Mouse (Mus musculus): ENCODE data around the gene Slain1. TPM values are rescaled to one million over a fixed set of nuclear protein-coding genes. Genes with fewer than 3 reads are reported as not detected.
A peak's percentile ranks its signal among the peaks of the same experiment; 100 is the strongest.

Slain1 gene
- polyA plus RNA-seq, 1 experiment from 2014 or later, result 5.6 TPM

DNA sequence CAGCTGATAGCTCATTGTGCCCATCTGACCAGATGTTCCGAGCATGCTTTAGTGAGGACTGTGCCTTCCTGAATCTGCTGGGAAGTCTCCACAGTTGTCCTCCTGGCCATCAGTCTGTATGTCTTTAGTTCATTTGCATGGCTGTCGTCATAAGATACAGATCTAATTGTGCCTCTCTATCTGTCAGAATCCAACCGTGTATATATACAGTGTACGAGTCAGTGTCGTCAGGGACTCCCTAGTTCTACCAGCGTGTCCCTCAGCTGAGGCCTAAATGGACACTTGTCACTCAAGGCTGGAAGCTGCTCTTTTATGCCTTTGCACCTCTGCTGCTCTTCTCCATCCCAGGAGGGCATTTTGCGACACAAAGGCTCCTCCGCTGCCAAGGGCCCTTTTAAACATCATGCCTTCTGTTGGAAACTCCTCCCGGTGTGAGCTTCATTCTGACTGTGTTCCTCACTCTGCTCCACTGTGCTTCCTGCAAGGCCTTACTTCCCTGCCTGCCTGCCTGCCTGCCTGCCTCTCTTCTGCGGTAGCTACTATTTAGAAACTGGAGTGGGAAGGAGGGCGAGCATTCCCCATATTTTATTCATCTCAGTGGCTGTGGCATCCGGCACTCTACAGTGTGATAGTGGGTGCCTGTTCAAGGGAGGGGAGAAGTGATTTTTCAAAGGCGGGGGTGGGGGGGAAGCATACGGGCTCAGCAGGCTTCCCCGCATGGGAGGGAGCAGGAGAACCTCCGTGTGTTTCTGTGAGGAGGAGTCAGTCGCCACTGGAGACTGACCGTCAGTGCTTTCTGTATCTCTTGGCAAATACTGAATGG lies 29.6 kb downstream of the Slain1 start:
- 29% methylated on average over 18 of the region's 18 CpGs for WGBS
- H3K4me2 ChIP-seq (ENCODE audit: low read depth, low read length), result no peak overlapping the region
- no peak for DNase-seq (ENCODE audit: low spot score)

DNA sequence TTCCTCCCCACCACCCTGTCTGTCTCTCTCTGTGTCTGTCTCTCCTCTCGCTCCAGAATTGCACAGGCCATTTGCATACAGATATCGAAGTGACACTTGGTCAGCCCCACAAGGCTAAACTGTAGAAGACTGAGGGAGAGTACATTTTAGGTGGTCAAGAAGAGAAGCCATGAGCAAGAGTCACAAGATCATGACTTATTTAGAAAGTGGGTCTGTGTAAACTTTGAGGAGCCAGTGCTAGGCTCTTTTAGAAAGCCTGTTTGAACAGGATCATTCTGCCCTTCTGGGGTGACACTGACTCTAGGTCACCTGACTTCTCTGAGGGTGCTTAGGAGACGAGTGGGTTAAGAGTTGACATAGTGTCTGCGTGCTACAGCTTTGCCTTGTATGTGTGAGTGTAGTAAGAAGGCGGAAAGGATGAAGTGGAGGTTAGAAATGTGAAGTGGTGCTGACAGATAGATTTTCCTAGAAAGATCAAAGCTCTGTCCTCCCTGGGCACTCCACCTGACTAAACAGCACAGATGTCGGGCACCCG lies 30.3 kb downstream of the Slain1 start:
- 53% methylated on average over 7 of the region's 7 CpGs for WGBS
- Histone ChIP-seq H3K9ac (replicated peaks; ENCODE audit: low read length) (no peak overlapping the region), H3K4me2 (ENCODE audit: low read depth, low read length) (no peak overlapping the region), H3K4me1 (ENCODE audit: control insufficient read depth, insufficient read depth, low read length) (no peaks in the 10 kb centered on the region), H3K4me3 (ENCODE audit: low read depth, low read length) (no peak overlapping the region), H3K9me3 (replicated peaks; ENCODE audit: control insufficient read depth, low read length) (no peaks in the 10 kb centered on the region), H3K27me3 (ENCODE audit: control insufficient read depth, insufficient read depth, low read length) (no peaks in the 10 kb centered on the region), H3K36me3 (replicated peaks; ENCODE audit: control insufficient read depth, insufficient read depth, low read depth, low read length) (no peaks in the 10 kb centered on the region), H3K27ac (replicated peaks; ENCODE audit: low read depth, low read length) (no peak overlapping the region)
- DNase-seq (ENCODE audit: low spot score) (no peak), ATAC-seq (replicated peaks; ENCODE audit: insufficient number of reproducible peaks, low FRiP score, low TSS enrichment, low read depth) (no peak)

More for the DNA sequence above, 29.6 kb downstream of the Slain1 start:
- Histone ChIP-seq H3K27me3 (ENCODE audit: control insufficient read depth, insufficient read depth, low read length) (no peaks in the 10 kb centered on the region), H3K4me3 (ENCODE audit: low read depth, low read length) (no peak overlapping the region), H3K9ac (replicated peaks; ENCODE audit: low read length) (no peak overlapping the region), H3K27ac (replicated peaks; ENCODE audit: low read depth, low read length) (no peak overlapping the region), H3K36me3 (replicated peaks; ENCODE audit: control insufficient read depth, insufficient read depth, low read depth, low read length) (no peaks in the 10 kb centered on the region), H3K9me3 (replicated peaks; ENCODE audit: control insufficient read depth, low read length) (no peaks in the 10 kb centered on the region), H3K4me1 (ENCODE audit: control insufficient read depth, insufficient read depth, low read length) (no peaks in the 10 kb centered on the region)
- ATAC-seq (replicated peaks; ENCODE audit: insufficient number of reproducible peaks, low FRiP score, low TSS enrichment, low read depth), result peak; percentile 52; the same call in 1 of the 2 replicates

DNA sequence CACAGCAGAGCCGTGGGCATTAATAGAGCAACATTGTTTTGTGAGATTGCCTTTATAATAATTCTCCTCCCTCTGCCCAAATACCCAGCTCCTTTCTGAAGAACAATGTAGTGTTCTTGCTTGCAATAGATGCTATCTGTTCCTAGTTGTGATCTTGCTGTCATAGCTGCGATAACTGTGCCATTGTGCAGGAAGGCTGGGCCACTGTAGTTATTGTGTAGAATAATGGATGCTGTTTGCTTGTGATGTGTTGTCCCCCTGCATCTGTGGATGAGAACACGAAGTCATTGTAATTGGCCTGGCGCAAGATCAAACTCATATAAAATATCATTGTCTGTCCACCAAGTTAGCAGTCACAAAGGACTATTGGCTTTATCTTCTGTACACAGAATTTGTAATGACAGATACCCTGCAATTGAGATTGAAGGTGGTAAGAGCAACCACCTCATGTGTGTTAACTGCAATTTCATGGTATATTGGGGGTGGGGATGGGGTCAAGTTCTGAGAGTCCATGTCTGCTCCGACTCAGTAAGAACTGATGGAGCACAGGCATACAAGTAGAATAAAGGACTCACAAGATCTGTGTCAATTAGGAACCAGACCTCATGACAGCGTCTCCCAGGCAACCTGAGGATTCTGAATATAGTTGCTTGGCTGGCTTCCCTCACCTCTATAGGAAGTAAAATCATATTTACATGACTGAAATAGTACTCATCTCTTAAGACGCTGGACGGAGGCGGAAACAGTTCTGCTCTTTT lies 32.8 kb downstream of the Slain1 start:
- ATAC-seq (replicated peaks; ENCODE audit: insufficient number of reproducible peaks, low FRiP score, low TSS enrichment, low read depth) (no peak), DNase-seq (ENCODE audit: low spot score) (no peak)
- Histone ChIP-seq H3K27ac (replicated peaks; ENCODE audit: low read depth, low read length) (no peak overlapping the region), H3K4me1 (ENCODE audit: control insufficient read depth, insufficient read depth, low read length) (no peaks in the 10 kb centered on the region), H3K9ac (replicated peaks; ENCODE audit: low read length) (no peak overlapping the region), H3K36me3 (replicated peaks; ENCODE audit: control insufficient read depth, insufficient read depth, low read depth, low read length) (no peaks in the 10 kb centered on the region), H3K4me3 (ENCODE audit: low read depth, low read length) (no peak overlapping the region), H3K27me3 (ENCODE audit: control insufficient read depth, insufficient read depth, low read length) (no peaks in the 10 kb centered on the region), H3K9me3 (replicated peaks; ENCODE audit: control insufficient read depth, low read length) (no peaks in the 10 kb centered on the region), H3K4me2 (ENCODE audit: low read depth, low read length) (no peak overlapping the region)
- 80% methylated on average over 9 of the region's 9 CpGs for WGBS

DNA sequence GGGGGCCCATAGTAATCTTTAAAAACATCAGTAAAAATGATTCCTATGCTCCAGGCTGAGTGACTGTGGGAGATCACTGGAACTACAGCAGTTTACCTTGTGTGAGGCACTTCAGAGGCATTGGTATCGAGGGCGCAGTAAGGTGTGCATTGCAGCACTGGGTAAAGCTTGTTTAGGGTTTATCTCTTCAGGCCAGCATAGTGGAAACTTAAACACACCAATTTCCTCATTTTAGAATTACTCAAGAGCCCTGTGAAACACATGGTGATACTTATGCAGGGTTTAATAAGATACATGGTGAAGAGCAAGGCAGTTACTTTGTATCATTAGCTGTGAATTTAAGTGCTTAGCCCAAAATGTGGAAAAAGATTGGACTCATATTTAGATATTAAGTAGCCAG lies 37.0 kb downstream of the Slain1 start:
- Histone ChIP-seq H3K27me3 (ENCODE audit: control insufficient read depth, insufficient read depth, low read length) (no peaks in the 10 kb centered on the region), H3K36me3 (replicated peaks; ENCODE audit: control insufficient read depth, insufficient read depth, low read depth, low read length) (no peaks in the 10 kb centered on the region)

DNA sequence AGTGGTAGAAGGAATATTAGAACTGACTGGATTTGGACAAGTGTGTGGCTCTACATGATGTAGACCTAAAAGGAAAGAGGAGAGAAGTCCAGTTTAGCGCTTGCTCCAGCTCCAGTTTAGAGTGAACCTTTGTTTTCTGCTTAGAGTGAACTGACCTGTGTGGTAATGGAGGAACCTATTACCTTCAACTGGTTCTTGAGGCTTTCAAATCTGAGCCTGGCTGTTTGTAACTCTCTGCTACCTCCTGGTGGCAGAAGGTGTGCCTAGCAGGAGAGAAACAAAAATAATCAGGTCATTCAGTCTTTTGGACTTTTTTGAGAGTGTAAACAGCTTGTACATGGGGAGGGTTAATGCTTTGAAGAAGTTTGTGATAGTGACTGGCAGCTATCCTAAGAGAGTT lies 44.3 kb downstream of the Slain1 start:
- no peak overlapping the region for H3K27ac ChIP-seq (replicated peaks; ENCODE audit: low read depth, low read length)
- H3K4me2 ChIP-seq (ENCODE audit: low read depth, low read length), result no peak overlapping the region
- H3K4me3 ChIP-seq (ENCODE audit: low read depth, low read length), result no peak overlapping the region
- peak; percentile 72 for DNase-seq (ENCODE audit: low spot score)
- H3K9ac ChIP-seq (replicated peaks; ENCODE audit: low read length), result no peak overlapping the region
- no peaks in the 10 kb centered on the region for H3K9me3 ChIP-seq (replicated peaks; ENCODE audit: control insufficient read depth, low read length)
- no peaks in the 10 kb centered on the region for H3K4me1 ChIP-seq (ENCODE audit: control insufficient read depth, insufficient read depth, low read length)
- H3K27me3 ChIP-seq (ENCODE audit: control insufficient read depth, insufficient read depth, low read length), result no peaks in the 10 kb centered on the region
- WGBS, result 30% methylated on average over 1 of the region's 1 CpGs
- H3K36me3 ChIP-seq (replicated peaks; ENCODE audit: control insufficient read depth, insufficient read depth, low read depth, low read length), result no peaks in the 10 kb centered on the region
- no peak for ATAC-seq (replicated peaks; ENCODE audit: insufficient number of reproducible peaks, low FRiP score, low TSS enrichment, low read depth)

More for the DNA sequence above, 37.0 kb downstream of the Slain1 start:
- Histone ChIP-seq H3K4me1 (ENCODE audit: control insufficient read depth, insufficient read depth, low read length) (no peaks in the 10 kb centered on the region), H3K4me2 (ENCODE audit: low read depth, low read length) (no peak overlapping the region), H3K4me3 (ENCODE audit: low read depth, low read length) (no peak overlapping the region), H3K9me3 (replicated peaks; ENCODE audit: control insufficient read depth, low read length) (no peaks in the 10 kb centered on the region), H3K9ac (replicated peaks; ENCODE audit: low read length) (no peak overlapping the region), H3K27ac (replicated peaks; ENCODE audit: low read depth, low read length) (no peak overlapping the region)
- ATAC-seq (replicated peaks; ENCODE audit: insufficient number of reproducible peaks, low FRiP score, low TSS enrichment, low read depth) (no peak), DNase-seq (ENCODE audit: low spot score) (no peak)
- WGBS, result 95% methylated on average over 2 of the region's 2 CpGs

DNA sequence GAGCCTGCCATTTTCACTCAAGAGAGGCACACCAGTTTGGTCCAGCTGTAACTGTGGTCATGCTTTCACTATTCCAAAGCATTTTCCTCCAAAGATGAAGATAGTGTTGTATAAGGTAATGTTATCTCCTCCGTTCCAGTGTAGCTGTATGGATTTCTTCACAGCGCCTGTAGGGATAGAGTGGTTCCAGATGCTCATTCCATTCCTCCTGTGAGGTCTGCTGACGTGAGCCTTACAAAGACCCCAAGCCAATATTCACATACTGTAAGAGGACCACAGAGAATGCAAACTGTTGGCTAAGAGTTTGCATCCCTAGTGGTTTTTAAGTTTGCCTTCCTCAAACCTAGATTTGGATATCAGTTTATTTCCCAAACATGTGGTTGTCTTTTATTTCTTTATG lies 45.6 kb downstream of the Slain1 start:
- peak; percentile 60; the same call in 1 of the 2 replicates for ATAC-seq (replicated peaks; ENCODE audit: insufficient number of reproducible peaks, low FRiP score, low TSS enrichment, low read depth)
- DNase-seq (ENCODE audit: low spot score), result peak; percentile 59
- 41% methylated on average over 3 of the region's 3 CpGs for WGBS
- Histone ChIP-seq H3K9ac (replicated peaks; ENCODE audit: low read length) (no peak overlapping the region), H3K4me2 (ENCODE audit: low read depth, low read length) (no peak overlapping the region), H3K27me3 (ENCODE audit: control insufficient read depth, insufficient read depth, low read length) (no peaks in the 10 kb centered on the region), H3K4me1 (ENCODE audit: control insufficient read depth, insufficient read depth, low read length) (no peaks in the 10 kb centered on the region), H3K4me3 (ENCODE audit: low read depth, low read length) (no peak overlapping the region), H3K9me3 (replicated peaks; ENCODE audit: control insufficient read depth, low read length) (no peaks in the 10 kb centered on the region), H3K36me3 (replicated peaks; ENCODE audit: control insufficient read depth, insufficient read depth, low read depth, low read length) (no peaks in the 10 kb centered on the region), H3K27ac (replicated peaks; ENCODE audit: low read depth, low read length) (no peak overlapping the region)

DNA sequence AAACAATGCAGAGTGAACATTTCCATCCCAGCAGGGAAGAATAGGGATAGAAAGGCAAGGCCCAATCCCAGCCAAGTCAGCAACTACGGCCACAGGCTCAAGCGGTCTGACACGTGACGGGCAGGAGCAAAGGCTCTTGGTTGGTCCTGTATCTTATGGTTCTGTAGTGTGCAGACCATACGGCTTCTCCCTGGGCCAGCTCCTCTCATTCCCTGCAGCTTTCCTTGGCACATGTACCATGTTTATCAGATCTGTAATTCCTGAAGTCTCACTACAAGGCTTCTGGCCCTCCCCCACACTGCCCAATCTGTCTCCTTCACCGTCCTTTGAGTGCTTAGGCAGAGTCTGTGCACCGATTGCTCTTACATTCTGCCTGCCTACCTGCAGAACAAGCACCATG lies 47.1 kb downstream of the Slain1 start:
- no peak overlapping the region for H3K4me2 ChIP-seq (ENCODE audit: low read depth, low read length)
- H3K4me3 ChIP-seq (ENCODE audit: low read depth, low read length), result no peak overlapping the region
- H3K9me3 ChIP-seq (replicated peaks; ENCODE audit: control insufficient read depth, low read length), result no peaks in the 10 kb centered on the region
- H3K36me3 ChIP-seq (replicated peaks; ENCODE audit: control insufficient read depth, insufficient read depth, low read depth, low read length), result no peaks in the 10 kb centered on the region
- H3K27me3 ChIP-seq (ENCODE audit: control insufficient read depth, insufficient read depth, low read length), result no peaks in the 10 kb centered on the region
- WGBS, result 92% methylated on average over 7 of the region's 7 CpGs
- no peak for ATAC-seq (replicated peaks; ENCODE audit: insufficient number of reproducible peaks, low FRiP score, low TSS enrichment, low read depth)
- H3K4me1 ChIP-seq (ENCODE audit: control insufficient read depth, insufficient read depth, low read length), result no peaks in the 10 kb centered on the region
- no peak overlapping the region for H3K27ac ChIP-seq (replicated peaks; ENCODE audit: low read depth, low read length)
- no peak for DNase-seq (ENCODE audit: low spot score)
- H3K9ac ChIP-seq (replicated peaks; ENCODE audit: low read length), result no peak overlapping the region

DNA sequence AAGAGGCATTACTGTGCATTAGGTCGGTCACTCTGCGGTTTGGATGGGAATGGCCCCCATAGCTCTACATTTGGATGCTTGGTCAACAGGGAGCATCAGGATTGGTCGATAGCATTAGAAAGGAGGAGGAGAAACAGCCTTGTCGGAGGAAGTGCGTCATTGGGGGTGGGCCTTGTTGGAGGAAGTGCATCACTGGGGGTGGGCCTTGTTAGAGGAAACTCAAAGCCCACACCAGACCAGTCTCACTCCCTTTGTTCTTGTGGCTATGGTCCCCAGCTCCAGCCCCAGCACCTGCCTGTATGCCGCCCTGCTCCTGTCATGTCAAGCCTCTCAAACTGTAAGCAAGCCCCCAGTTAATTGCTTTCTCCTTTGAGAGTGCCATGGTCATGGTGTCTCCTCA lies 49.3 kb downstream of the Slain1 start:
- Histone ChIP-seq H3K27me3 (ENCODE audit: control insufficient read depth, insufficient read depth, low read length) (no peaks in the 10 kb centered on the region), H3K9me3 (replicated peaks; ENCODE audit: control insufficient read depth, low read length) (no peaks in the 10 kb centered on the region), H3K27ac (replicated peaks; ENCODE audit: low read depth, low read length) (no peak overlapping the region), H3K4me3 (ENCODE audit: low read depth, low read length) (no peak overlapping the region), H3K36me3 (replicated peaks; ENCODE audit: control insufficient read depth, insufficient read depth, low read depth, low read length) (no peaks in the 10 kb centered on the region), H3K4me1 (ENCODE audit: control insufficient read depth, insufficient read depth, low read length) (no peaks in the 10 kb centered on the region), H3K4me2 (ENCODE audit: low read depth, low read length) (no peak overlapping the region), H3K9ac (replicated peaks; ENCODE audit: low read length) (no peak overlapping the region)
- DNase-seq (ENCODE audit: low spot score) (no peak), ATAC-seq (replicated peaks; ENCODE audit: insufficient number of reproducible peaks, low FRiP score, low TSS enrichment, low read depth) (no peak)
- 95% methylated on average over 6 of the region's 6 CpGs for WGBS

Data from embryonic facial prominence, embryonic 11.5 days (tissue).